Mouse (Mus musculus): ENCODE results near the gene Iqcj. TPM values are rescaled to one million over a fixed set of nuclear protein-coding genes. Genes with fewer than 3 reads are reported as not detected.

The Iqcj gene
- polyA plus RNA-seq, 1 experiment, result 0.23 TPM

- DNase-seq, result no peak
- 32% methylated on average over 3 of the region's 3 CpGs for WGBS
- Histone ChIP-seq H3K27ac (ENCODE audit: insufficient read depth, low read length) (no peak overlapping the region), H3K4me1 (ENCODE audit: control insufficient read depth, insufficient read depth, low read length) (no peaks in the 10 kb centered on the region), H3K27me3 (ENCODE audit: control insufficient read depth, insufficient read depth, low read length) (no peaks in the 10 kb centered on the region), H3K4me3 (replicated peaks; ENCODE audit: insufficient read depth, low read depth, low read length) (no peak overlapping the region)
- TF ChIP-seq CTCF (IDR thresholded peaks at IDR 0.05; ENCODE audit: borderline replicate concordance, insufficient read depth, low read depth, low read length), result no peak
- TF ChIP-seq POLR2A (IDR thresholded peaks at IDR 0.05; ENCODE audit: borderline replicate concordance, insufficient read depth, low read length), result no peak
Measured at GRCm38 (mm10) chr3:67960133-67960532, 68.1 kb downstream of the Iqcj start.

DNA sequence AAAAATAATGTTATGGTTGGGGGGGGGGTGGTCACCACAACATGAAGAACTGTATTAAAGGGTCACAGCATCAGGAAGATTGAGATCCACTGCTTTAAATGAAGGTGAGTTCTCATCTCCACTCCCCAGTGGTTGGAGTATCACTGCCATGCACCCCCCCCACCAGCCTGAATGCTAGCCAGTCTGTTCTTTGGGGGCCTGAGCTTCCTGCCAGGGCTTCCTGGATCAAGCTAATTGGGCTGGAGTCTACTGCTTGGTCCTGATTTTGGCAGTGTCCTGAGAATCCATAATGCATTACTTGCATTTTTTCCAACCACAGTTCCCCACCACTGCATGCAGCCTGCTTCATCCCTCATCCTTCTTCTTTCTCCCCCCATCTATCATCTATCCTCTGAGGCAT, 68.7 kb downstream of the Iqcj start:
- Histone ChIP-seq H3K27ac (ENCODE audit: insufficient read depth, low read length) (no peak overlapping the region), H3K27me3 (ENCODE audit: control insufficient read depth, insufficient read depth, low read length) (no peaks in the 10 kb centered on the region), H3K4me3 (replicated peaks; ENCODE audit: insufficient read depth, low read depth, low read length) (no peak overlapping the region), H3K4me1 (ENCODE audit: control insufficient read depth, insufficient read depth, low read length) (no peaks in the 10 kb centered on the region)
- no peak for DNase-seq
- TF ChIP-seq CTCF (IDR thresholded peaks at IDR 0.05; ENCODE audit: borderline replicate concordance, insufficient read depth, low read depth, low read length) (no peak), POLR2A (IDR thresholded peaks at IDR 0.05; ENCODE audit: borderline replicate concordance, insufficient read depth, low read length) (no peak)

GRCm38 (mm10) chr3:67961934-67962639, 70.1 kb downstream of the Iqcj start:
- no peak for DNase-seq
- WGBS, result 92% methylated on average over 6 of the region's 6 CpGs
- Histone ChIP-seq H3K27me3 (ENCODE audit: control insufficient read depth, insufficient read depth, low read length) (no peaks in the 10 kb centered on the region), H3K4me3 (replicated peaks; ENCODE audit: insufficient read depth, low read depth, low read length) (no peak overlapping the region), H3K4me1 (ENCODE audit: control insufficient read depth, insufficient read depth, low read length) (no peaks in the 10 kb centered on the region), H3K27ac (ENCODE audit: insufficient read depth, low read length) (no peak overlapping the region)
- TF ChIP-seq POLR2A (IDR thresholded peaks at IDR 0.05; ENCODE audit: borderline replicate concordance, insufficient read depth, low read length) (no peak), CTCF (IDR thresholded peaks at IDR 0.05; ENCODE audit: borderline replicate concordance, insufficient read depth, low read depth, low read length) (no peak)

DNA sequence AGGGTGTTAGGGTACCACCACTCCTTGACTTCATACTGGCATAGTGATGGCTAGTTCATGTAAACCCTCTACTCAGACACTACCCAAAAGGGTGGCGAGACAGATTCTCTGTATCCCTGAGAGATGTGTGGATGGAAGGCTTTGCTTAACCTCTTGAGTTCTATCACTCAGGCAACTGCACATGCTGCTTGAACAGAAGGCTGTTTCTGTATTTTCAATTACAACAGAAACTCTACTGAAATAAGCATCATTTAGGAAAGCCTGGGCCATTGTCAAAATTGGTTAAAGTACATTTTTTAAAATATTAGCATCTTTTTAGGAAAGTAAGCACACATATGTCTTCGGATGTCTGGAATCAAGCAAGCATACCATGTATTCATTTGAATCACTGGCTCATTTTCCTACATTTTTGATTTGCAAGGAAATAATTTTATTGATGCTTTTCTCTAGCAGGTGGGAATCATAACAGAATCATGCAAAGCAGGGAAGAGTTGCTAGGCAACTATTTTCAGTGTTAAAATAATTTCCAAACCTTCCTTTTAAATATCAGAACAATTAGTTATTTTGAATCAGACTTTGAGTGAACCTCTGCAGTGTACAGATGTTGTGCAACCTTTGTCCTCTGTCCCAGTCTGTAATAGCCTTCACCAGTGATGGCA, 82.4 kb downstream of the Iqcj start:
- Histone ChIP-seq H3K27me3 (ENCODE audit: control insufficient read depth, insufficient read depth, low read length) (no peaks in the 10 kb centered on the region), H3K4me3 (replicated peaks; ENCODE audit: insufficient read depth, low read depth, low read length) (no peak overlapping the region), H3K4me1 (ENCODE audit: control insufficient read depth, insufficient read depth, low read length) (no peaks in the 10 kb centered on the region), H3K27ac (ENCODE audit: insufficient read depth, low read length) (no peak overlapping the region)
- no peak for DNase-seq
- no peak for TF ChIP-seq POLR2A (IDR thresholded peaks at IDR 0.05; ENCODE audit: borderline replicate concordance, insufficient read depth, low read length)
- no peak for TF ChIP-seq CTCF (IDR thresholded peaks at IDR 0.05; ENCODE audit: borderline replicate concordance, insufficient read depth, low read depth, low read length)
- WGBS, result 92% methylated on average over 2 of the region's 2 CpGs

GRCm38 (mm10) chr3:67980006-67980405, 88.0 kb downstream of the Iqcj start:
- Histone ChIP-seq H3K27ac (ENCODE audit: insufficient read depth, low read length) (no peak overlapping the region), H3K4me1 (ENCODE audit: control insufficient read depth, insufficient read depth, low read length) (no peaks in the 10 kb centered on the region), H3K4me3 (replicated peaks; ENCODE audit: insufficient read depth, low read depth, low read length) (no peak overlapping the region), H3K27me3 (ENCODE audit: control insufficient read depth, insufficient read depth, low read length) (no peaks in the 10 kb centered on the region; the same call in 1 of the 2 replicates)
- DNase-seq, result no peak
- WGBS, result 87% methylated on average over 1 of the region's 1 CpGs
- TF ChIP-seq POLR2A (IDR thresholded peaks at IDR 0.05; ENCODE audit: borderline replicate concordance, insufficient read depth, low read length) (no peak), CTCF (IDR thresholded peaks at IDR 0.05; ENCODE audit: borderline replicate concordance, insufficient read depth, low read depth, low read length) (no peak)

- Histone ChIP-seq H3K27ac (ENCODE audit: insufficient read depth, low read length) (no peak overlapping the region), H3K4me3 (replicated peaks; ENCODE audit: insufficient read depth, low read depth, low read length) (no peak overlapping the region), H3K27me3 (ENCODE audit: control insufficient read depth, insufficient read depth, low read length) (no peaks in the 10 kb centered on the region; the same call in 1 of the 2 replicates), H3K4me1 (ENCODE audit: control insufficient read depth, insufficient read depth, low read length) (no peaks in the 10 kb centered on the region)
- TF ChIP-seq CTCF (IDR thresholded peaks at IDR 0.05; ENCODE audit: borderline replicate concordance, insufficient read depth, low read depth, low read length) (no peak), POLR2A (IDR thresholded peaks at IDR 0.05; ENCODE audit: borderline replicate concordance, insufficient read depth, low read length) (no peak)
- WGBS, result 67% methylated on average over 12 of the region's 12 CpGs
- no peak for DNase-seq
Measured at GRCm38 (mm10) chr3:67983329-67983728, 91.3 kb downstream of the Iqcj start.

DNA sequence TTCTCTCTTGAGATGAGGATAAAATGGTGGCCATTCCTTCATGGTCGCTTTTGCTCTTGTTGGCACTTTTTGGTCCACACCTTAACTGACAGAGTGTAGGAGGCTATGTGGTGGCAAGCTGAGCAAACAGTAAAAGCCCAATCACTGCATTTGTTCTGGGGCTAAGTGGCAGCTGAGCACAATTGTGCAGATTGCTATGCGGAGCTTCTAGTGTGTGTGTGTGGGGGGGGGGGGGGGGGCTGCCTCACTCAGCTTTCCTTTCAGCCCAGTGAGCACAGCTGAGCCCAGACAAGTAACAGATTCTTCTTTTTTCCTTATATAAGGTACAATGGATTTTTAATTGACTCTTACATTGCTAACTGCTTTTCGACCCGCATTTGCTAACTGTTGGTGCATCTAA, 110.4 kb downstream of the Iqcj start:
- TF ChIP-seq POLR2A (IDR thresholded peaks at IDR 0.05; ENCODE audit: borderline replicate concordance, insufficient read depth, low read length), result no peak
- no peaks in the 10 kb centered on the region for H3K27me3 ChIP-seq (ENCODE audit: control insufficient read depth, insufficient read depth, low read length)
- no peak for DNase-seq
- WGBS, result 71% methylated on average over 4 of the region's 4 CpGs
- H3K4me1 ChIP-seq (ENCODE audit: control insufficient read depth, insufficient read depth, low read length), result no peaks in the 10 kb centered on the region
- H3K27ac ChIP-seq (ENCODE audit: insufficient read depth, low read length), result no peak overlapping the region
- H3K4me3 ChIP-seq (replicated peaks; ENCODE audit: insufficient read depth, low read depth, low read length), result no peak overlapping the region

DNA sequence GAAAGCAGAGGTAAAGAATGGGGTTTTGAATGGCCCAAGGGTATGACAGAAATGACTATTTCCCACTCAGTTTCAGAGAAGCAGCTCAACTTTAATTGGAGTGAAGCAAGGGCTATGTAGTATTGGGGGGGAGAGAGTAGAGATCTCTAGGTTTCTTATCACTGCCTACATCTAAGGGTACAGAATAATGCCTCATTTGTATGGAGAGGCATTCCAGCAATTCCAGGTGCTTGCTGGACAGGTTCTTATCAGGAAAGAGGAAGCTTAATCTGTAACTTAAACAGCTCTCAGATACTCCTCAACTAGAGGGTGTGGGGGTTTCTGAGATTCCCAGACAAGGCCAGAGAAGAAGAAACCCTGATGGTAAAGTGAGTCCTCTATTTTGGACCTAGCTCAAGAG, 120.3 kb downstream of the Iqcj start:
- DNase-seq, result no peak
- TF ChIP-seq POLR2A (IDR thresholded peaks at IDR 0.05; ENCODE audit: borderline replicate concordance, insufficient read depth, low read length) (no peak), CTCF (IDR thresholded peaks at IDR 0.05; ENCODE audit: borderline replicate concordance, insufficient read depth, low read depth, low read length) (no peak)

More for the DNA sequence above, 120.3 kb downstream of the Iqcj start:
- Histone ChIP-seq H3K27ac (ENCODE audit: insufficient read depth, low read length) (no peak overlapping the region), H3K27me3 (ENCODE audit: control insufficient read depth, insufficient read depth, low read length) (no peaks in the 10 kb centered on the region), H3K4me3 (replicated peaks; ENCODE audit: insufficient read depth, low read depth, low read length) (no peak overlapping the region), H3K4me1 (ENCODE audit: control insufficient read depth, insufficient read depth, low read length) (no peaks in the 10 kb centered on the region)

Data from cerebellum, adult 2 months (tissue).